ENCODE assay signal across 7 mouse cellular contexts in genomic region chr17:56264020-56264419, GRCm38 (mm10). TPM values are rescaled to one million over a fixed set of nuclear protein-coding genes. Genes with fewer than 3 reads are reported as not detected.
A peak's percentile ranks its signal among the peaks of the same experiment; 100 is the strongest.
DNase-seq lines count a peak whose midpoint lies in the region; ATAC-seq and TF ChIP-seq lines count a peak whose summit lies in the region.

No protein-coding gene starts in this region.

- intact Hi-C loops in gastrocnemius, adult 2 months (cut with DNase I), result no loop called here
- intact Hi-C loops in left cerebral cortex, postnatal 10 days (cut with DNase I), result no loop called here

- H3K4me3 ChIP-seq in gastrocnemius, adult 2 months, result peak overlapping the region; percentile 61

- peak; percentile 75 for DNase-seq in T-cell, adult 2 months (ENCODE audit: low spot score)
- peak; percentile 90 to 93 for DNase-seq in cerebellum, postnatal 10 days
- peak; percentile 88 for DNase-seq in gastrocnemius, adult 2 months
- peak; percentile 74 to 84 for DNase-seq in left cerebral cortex, postnatal 10 days (ENCODE audit: extremely low spot score in 1 of 2, low spot score in 2 of 2)
- peak; percentile 65 for DNase-seq in right cerebral cortex, postnatal 25 days

- H3K27ac ChIP-seq in gastrocnemius, adult 2 months, result peak overlapping the region; percentile 98

- peak; percentile 86 for ATAC-seq in inflammation-experienced regulatory T-cells, adult 6 months
- peak; percentile 64 for ATAC-seq in megakaryocyte, adult 5-6 weeks (ENCODE audit: poor library complexity, severe bottlenecking)

- TF ChIP-seq CTCF in gastrocnemius, adult 2 months (IDR thresholded peaks at IDR 0.05), result peak; percentile 79

RNA-seq across cellular contexts. Expression of gene Fem1a, which starts 7.4 kb away (rescaled TPM):
- 100 to 1,000 TPM; 165 to 176 TPM for total RNA-seq in gastrocnemius, adult 2 months (2021)
- polyA plus RNA-seq in inflammation-experienced regulatory T-cells, adult 6 months (2017; shearing (Covaris generic)), result 1 to 10 TPM; 4.9 to 6.2 (median 6.1) TPM
- 10 to 100 TPM; 45.4 TPM for total RNA-seq in left cerebral cortex, postnatal 10 days (2021)
- total RNA-seq in megakaryocyte, adult 5-6 weeks (2015), result 10.2 and 11.8 TPM in 2 replicates
- total RNA-seq in megakaryocyte, adult 5-6 weeks (2017), result 15.7 and 16.9 TPM in 2 replicates

RNA-seq across cellular contexts. Expression of gene Ticam1, which starts 12.6 kb away (rescaled TPM):
- total RNA-seq in gastrocnemius, adult 2 months (2021), result 1 to 10 TPM; 2.7 to 3.4 TPM
- polyA plus RNA-seq in inflammation-experienced regulatory T-cells, adult 6 months (2017; shearing (Covaris generic)), result 10 to 100 TPM in 1 of 3 experiments, 1 to 10 TPM in 2; 8.1 to 11.5 (median 8.7) TPM
- total RNA-seq in left cerebral cortex, postnatal 10 days (2021), result 1 to 10 TPM; 4.0 to 4.2 TPM
- total RNA-seq in megakaryocyte, adult 5-6 weeks (2015), result 14.3 and 15.0 TPM in 2 replicates
- 6.0 and 6.1 TPM in 2 replicates for total RNA-seq in megakaryocyte, adult 5-6 weeks (2017)

RNA-seq across cellular contexts. Expression of gene Plin3, which starts 28.7 kb away (rescaled TPM):
- total RNA-seq in gastrocnemius, adult 2 months (2021), result 10 to 100 TPM; 42.4 to 75.0 TPM
- 10 to 100 TPM; 25.6 to 28.7 (median 25.6) TPM for polyA plus RNA-seq in inflammation-experienced regulatory T-cells, adult 6 months (2017; shearing (Covaris generic))
- 1 to 10 TPM; 3.8 to 5.4 TPM for total RNA-seq in left cerebral cortex, postnatal 10 days (2021)
- total RNA-seq in megakaryocyte, adult 5-6 weeks (2015), result 7.1 and 9.1 TPM in 2 replicates
- total RNA-seq in megakaryocyte, adult 5-6 weeks (2017), result 28.3 and 29.2 TPM in 2 replicates

RNA-seq across cellular contexts. Expression of gene Arrdc5, which starts 36.1 kb away (rescaled TPM):
- total RNA-seq in gastrocnemius, adult 2 months (2021), result not detected
- not detected for polyA plus RNA-seq in inflammation-experienced regulatory T-cells, adult 6 months (2017; shearing (Covaris generic))
- not detected for total RNA-seq in left cerebral cortex, postnatal 10 days (2021)
- not detected in 2 replicates for total RNA-seq in megakaryocyte, adult 5-6 weeks (2015)
- total RNA-seq in megakaryocyte, adult 5-6 weeks (2017), result not detected in 2 replicates

RNA-seq across cellular contexts. Expression of gene Uhrf1, which starts 39.1 kb away (rescaled TPM):
- 1 to 10 TPM; 1.3 to 2.1 TPM for total RNA-seq in gastrocnemius, adult 2 months (2021)
- polyA plus RNA-seq in inflammation-experienced regulatory T-cells, adult 6 months (2017; shearing (Covaris generic)), result 10 to 100 TPM in 1 of 3 experiments, 1 to 10 TPM in 2; 7.1 to 60.4 (median 9.6) TPM
- total RNA-seq in left cerebral cortex, postnatal 10 days (2021), result 1 to 10 TPM; 4.2 to 5.6 TPM
- total RNA-seq in megakaryocyte, adult 5-6 weeks (2015), result 39.3 and 52.3 TPM in 2 replicates
- total RNA-seq in megakaryocyte, adult 5-6 weeks (2017), result 83.7 and 101 TPM in 2 replicates

Comparison
In these comparisons a context has a peak if more than half of its experiments do, and no peak if none do; other contexts are left out.
1. Peak in every context shown above with its lines: DNase-seq, ATAC-seq, H3K4me3 ChIP-seq and H3K27ac ChIP-seq.